Mouse (Mus musculus) kidney, adult 18-20 months (tissue): ENCODE results near the gene Tubb4b.

Experiments used
- DNase-seq: peaks from one replicate; pipeline ENCODE4 v3.0.0; 2021

Gene Tubb4b

DNA sequence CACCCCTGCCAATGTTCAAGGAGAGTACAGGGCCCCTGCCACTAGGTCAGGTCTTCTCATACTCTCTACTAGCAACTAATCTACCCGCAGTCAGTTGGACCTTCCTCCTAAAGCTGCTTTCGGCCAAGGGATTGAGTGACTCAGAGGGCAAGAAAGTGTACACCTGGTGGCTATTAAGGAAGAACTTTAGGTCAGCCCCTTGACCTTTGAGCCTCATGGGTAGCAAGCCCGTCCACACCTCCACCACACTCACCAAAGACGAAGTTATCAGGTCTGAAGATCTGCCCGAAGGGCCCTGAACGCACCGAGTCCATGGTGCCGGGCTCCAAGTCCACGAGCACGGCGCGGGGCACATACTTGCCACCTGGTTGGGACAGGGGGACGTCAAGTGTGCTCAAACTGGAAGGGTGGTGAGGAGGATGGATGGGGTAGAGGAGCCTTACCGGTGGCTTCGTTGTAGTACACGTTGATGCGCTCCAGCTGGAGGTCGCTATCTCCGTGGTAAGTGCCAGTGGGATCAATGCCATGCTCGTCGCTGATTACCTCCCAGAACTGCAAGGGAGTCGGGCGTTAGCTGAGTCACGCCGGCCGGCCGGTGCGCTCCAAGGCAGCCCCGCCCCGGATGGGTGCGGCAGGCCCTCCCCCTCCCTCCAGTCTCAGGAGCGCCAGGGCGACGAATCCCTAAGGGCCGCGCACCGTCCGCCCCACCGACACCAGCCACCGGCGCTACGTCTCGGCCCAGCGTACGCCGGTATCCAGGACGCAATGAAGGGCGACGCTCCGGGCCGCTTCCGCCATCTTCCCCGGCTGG is 616 bp downstream of the Tubb4b start:
- peak; percentile 84 for DNase-seq

DNA sequence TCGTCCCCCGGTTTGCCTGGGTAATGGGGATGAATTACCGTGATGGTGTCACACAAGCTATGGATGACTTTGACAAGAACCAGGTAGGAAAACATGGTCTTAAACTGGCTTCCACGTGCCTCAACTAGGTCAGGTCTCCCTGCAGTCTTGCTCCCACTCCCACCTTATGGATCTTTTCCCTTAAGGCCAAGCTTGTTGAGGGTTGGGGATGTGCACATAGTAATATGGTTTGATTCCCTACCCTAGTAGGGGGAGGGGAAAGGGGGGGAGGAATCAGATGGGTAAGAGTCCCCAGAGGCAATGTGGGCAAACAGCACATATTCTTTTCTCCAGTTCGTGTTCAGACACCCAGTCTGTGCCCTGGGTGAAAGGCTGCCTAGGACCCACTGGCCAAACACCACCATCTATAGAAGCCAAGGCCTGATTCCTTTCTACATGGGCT is 3.1 kb downstream of the Tubb4b start:
- no peak for DNase-seq

DNA sequence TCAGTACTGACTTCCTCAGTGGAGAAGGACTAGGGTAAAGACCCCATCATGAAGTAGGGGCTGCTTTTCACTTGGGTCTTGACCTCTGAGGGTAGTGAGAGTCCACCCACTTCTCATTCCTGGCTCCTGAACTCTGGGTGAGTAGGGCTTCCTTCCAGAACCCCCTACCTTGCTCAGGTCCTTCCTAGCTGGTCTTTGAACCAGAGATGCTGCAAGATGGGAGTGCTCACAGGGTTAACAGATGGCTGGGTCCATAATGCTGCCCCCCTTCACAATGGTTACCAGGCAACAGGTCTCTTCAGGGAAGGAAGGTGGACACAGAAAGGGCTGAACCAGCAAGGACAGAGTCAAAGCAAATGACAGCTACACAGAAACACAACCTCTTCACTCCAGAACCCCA is 6.1 kb downstream of the Tubb4b start, which contains the start of gene Fam166a:
Gene Fam166a, plus strand, starts transcription at position 301 of the 400 bp plus-strand sequence.
- DNase-seq = no peak

DNA sequence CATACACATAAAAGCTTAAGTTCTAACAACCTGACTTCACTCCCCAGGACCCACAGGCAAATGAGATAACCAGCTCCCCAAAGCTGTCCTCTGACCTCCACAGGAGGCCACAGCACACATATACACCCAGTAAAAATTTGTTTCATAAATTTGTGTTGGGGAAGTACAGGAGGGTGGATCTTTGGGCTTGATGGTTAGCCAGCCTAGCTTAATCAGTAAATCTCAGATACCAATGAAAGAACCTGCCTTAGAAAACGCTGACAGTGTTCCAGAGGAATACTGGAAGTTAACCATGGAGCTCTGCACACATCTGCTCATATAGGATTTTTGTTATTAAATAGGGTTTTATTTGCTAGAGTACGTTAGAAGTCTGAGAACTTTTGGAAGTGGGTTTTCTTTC is 6.8 kb downstream of the Tubb4b start:
- no peak for DNase-seq

DNA sequence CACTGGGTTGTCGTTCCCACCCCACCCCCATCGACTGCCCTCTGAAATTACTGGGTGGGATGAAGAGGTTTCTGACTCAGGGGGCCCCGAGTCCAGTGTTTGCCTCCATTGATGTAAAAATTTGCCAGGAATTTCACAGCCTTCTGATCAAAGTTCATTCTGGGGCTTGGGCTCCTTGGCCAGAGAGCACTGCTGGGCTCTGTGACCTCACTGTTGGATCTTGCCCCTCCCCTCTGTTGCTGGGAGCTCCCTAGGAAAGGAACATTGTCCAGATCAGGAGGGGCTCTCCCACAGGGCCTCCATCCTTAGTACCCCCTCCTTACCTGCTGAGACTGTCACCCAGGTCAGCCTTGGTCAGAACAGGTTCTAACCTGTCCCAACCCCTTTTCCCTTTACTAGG is 10.1 kb downstream of the Tubb4b start, which contains the start of gene Stpg3:
Gene Stpg3, minus strand, starts transcription at position 194 of the 400 bp plus-strand sequence.
- no peak for DNase-seq

DNA sequence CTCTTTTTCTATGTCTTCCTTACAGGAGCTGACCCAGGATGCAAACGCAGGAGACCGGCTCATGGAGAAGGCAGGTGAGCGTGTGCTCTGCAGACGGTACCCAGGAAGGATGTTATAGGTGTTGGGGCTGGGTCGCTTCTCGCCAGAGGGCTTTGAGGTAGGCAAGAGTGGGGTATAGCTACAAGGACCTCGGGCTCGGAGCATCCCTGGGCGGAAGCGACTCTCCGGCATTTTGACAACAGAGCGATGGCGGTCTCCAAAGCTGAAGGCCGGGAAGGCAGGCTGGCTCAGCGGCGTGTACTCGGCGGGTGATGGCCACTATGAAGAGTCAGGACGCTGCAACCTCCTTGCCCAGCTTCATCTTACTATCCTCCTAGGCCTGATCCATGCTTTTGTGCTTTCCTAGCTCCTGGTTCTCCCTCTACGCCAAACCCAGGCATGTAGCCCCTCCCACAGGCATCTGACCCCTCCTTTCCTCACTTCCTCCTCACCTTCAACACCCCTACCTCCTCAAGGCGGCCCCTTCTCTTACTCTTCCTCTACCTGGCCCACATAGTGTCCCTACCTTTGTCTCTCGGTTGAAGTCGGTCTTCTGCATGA is 11.1 kb downstream of the Tubb4b start:
- DNase-seq = no peak

DNA sequence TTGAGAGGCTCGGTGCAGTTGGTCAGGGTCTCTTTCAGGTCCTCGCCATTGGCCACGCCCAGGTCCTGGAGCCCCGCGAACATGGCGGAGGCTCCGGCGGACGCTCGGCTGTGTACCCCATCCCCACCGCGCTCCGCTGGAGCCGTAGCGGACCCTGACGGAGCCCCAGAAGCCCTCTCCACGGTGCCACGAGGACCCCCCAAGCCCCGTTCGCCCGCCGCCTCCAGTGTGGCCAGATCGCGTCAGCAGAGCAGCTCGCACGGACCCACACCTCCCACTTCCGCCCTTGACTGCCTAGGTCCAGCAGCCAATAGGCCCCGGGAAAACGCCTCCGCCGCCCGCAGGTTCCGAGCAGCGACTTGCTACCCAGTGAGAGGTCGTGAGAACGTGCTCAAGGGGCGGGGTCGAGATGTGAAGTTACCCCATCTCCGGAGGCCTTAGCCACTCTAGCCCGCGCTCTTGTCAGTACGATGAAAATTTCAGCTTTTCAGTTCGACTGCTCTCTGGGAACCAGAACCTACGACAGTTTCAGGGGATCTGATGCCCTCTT is 13.3 kb downstream of the Tubb4b start, which contains the start of gene Nelfb:
Gene Nelfb, minus strand, starts transcription at position 369 of the 550 bp plus-strand sequence.
- DNase-seq = peak; percentile 92

DNA sequence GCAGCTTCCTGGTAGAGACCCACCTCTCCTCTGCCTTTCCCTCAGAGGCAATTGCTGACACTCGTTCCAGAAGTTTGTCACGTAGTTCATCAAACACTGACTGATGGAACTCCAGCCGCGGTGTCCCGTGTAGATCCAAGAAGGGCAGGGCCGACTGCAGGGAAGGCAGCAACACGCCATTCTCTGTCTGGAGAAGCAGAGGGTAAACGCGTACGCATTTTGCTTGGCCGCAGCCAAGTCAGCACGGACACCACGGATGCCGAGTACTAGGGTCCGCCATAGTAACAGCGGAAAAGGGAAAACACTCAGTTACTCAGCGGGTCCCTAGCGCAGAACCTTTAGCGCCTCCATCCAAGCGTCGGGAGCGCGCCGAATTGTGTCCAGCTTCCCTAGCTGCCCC is 13.8 kb downstream of the Tubb4b start:
- DNase-seq = no peak

DNA sequence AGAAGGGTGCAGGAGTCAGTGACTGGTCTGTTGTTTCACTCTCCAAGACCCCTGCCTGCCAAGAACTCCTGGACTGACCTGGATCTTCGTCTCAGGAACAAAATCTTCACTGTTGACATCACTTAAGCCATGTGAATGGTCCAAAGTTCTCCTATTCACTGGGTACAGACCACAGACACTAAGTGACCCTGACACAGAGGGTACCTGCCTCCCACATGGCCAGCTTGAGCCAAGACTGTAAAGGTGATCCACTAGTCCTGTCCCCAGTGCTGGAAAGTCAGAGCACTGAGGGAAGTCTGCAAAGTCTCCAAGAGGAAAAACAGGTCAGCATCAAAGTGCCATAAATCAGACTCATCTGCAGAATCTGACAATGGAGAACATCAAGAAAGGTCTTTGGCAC is 16.9 kb downstream of the Tubb4b start:
- no peak for DNase-seq

DNA sequence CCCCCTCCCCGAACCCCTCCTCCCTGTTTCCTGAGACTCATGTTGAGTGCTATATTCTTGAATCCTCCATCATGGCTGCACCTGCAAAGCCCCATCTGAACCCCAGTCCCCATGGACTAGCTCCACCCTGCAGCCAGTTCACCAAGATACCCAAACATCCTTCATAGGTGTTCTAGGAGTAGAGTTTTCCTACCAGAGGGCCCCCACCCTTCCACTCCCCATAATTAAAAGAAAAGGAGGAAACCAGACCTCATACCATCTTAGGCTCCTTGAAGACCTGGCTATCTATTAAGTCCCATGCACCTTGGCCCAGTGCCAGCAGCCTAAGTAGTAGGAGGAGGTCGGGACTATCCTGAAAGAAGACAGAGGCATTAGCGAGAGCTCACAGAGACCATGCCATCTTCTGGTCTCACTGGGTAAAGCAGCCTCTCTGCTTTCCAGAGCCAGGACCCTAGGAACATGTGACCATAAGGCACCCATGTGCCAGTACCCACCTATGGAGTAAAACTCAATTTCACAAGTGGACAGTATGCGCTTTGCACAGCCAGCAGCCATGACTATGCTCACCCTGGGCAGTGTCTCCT is 20.8 kb downstream of the Tubb4b start:
- DNase-seq = no peak

DNA sequence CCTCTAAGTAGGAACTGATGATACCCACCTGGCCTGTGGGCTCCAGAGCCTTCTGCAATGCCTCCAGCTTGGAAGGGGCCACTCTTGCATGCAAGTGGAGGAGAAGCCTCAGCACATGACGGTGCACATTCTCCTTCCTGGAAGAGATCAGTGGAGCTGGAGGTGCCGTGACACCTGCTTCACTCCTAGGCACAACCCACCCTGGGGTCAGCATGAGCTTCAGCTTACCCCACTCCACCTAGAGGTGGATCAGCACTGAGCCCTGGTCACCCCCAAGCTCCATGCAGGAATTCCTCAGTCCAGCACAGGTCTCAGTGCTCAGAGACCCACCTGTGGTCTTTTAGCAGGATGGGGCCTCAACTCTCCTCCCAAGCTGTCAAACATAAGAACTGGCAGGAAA is 23.9 kb downstream of the Tubb4b start:
- DNase-seq = no peak

DNA sequence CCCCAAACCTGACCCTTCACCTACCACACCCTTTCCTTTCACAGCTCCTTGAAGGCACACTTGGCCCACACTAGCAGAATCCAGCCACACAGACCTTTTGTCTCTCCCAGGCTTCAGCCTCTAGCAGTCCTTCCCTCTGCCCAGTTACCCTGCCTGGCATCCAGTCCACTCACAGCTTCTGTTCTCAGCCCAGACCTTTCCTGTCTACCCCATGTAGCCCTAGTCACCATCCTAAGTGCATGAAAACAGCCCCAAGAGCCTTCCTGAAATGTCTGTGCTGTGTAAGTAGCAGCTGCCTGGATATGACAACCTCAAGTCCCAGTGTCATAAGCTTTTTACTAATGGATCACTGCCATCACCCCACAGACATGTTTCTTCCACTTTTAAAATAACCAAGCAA is 26.6 kb downstream of the Tubb4b start:
- DNase-seq = no peak

DNA sequence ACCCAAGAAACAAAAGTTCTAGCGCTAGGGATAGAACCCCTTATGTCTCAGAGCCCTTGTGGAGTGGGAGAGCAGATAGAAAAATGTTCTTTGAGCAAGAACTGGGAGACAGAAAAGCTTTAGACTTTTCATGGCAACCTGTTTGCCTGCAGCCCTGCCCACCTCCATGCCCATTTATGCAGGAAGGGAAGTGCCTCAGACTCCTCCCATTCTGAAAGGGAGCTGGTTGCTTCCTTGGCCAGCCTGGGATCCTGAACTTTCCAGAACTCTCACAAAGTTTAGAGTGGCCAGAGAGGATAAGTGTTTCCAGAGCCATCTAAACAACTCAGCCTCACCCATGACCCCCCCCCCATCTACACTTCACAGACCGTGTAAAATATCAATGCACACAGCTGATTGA is 27.3 kb downstream of the Tubb4b start:
- no peak for DNase-seq

DNA sequence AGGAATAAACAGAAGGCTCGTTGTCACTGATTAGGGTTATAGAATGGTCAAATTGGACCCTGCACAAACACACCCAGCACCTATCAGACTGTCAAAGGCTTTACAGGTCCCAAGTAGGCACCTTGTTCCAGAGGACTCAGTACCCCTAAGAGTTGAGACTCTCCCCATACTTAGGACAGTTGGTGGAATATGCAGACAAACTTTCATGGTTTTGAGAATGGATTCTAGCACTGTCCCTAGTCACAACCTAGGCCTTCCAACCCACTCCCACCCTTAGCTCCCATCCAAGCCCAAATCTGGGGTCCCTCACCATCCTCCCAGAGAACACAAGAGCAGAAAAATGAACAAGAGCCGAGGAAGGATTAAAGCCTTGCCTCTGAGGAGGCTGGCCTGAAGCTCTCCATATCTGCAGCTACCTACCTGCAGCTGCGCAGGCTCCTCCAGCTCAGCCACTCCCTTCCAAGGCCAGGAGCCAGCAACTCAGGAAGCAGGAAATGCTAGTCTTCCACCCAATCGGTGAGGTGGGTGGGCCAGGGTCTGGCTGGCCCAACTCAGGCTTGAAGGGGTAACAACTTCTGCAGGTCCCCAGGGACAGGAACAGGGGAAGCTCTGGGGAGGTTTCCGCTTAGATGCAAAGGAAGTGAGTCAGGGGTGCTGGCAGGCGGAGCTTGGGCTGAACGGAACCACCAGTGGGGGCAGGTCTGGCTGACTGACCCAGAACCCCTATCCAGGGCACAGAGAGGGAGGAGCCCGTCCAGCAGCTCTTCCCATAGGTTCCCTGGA is 28.1 kb downstream of the Tubb4b start, which contains the start of gene Tor4a:
Gene Tor4a, minus strand, starts transcription at position 715 of the 783 bp plus-strand sequence.
- peak; percentile 84 for DNase-seq

DNA sequence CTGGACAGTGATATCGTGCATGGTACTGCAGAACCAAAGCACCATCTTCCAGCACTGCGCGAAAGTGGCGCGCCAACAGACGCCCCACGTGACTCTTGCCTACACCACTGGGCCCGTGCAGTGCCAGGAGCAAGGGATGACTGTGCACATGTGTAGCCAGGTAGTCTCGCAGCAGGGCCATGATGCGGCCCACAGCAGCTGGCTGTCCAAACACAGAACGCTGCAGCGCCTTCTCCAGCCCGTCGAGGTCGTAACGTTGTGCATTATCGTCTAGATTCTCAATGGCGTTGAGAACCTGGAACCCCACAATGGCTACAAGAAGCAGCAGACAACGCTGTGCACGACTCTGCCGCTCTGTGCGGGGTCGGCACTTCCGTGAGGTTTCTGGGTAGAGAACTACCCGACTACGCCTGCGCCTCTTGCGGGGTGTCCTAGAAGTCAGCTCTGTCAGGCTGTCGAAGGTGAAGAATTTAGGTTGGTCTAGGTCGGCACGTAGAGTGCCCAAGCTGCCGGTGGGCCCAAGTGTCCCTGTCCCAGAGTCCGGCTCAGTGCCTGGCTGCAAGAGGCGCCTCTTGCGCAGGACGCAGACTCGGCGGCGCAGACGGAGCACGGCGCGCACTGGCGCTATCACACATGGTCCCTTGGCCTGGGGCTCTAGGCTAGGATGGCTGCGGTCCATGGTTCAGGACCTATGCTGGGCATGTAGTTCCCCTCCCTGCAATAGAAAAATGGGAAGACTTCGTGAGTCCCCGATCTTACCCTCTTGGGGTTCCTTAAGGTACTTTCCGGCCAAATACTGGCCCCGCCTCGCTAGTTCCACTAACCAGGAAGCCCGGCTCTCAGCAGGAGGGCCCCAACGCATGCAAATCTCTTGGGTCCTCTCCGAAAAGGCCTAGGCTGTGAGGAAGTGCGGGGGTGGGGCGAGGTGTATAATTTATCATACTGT is 29.0 kb downstream of the Tubb4b start:
- peak; percentile 79 for DNase-seq

DNA sequence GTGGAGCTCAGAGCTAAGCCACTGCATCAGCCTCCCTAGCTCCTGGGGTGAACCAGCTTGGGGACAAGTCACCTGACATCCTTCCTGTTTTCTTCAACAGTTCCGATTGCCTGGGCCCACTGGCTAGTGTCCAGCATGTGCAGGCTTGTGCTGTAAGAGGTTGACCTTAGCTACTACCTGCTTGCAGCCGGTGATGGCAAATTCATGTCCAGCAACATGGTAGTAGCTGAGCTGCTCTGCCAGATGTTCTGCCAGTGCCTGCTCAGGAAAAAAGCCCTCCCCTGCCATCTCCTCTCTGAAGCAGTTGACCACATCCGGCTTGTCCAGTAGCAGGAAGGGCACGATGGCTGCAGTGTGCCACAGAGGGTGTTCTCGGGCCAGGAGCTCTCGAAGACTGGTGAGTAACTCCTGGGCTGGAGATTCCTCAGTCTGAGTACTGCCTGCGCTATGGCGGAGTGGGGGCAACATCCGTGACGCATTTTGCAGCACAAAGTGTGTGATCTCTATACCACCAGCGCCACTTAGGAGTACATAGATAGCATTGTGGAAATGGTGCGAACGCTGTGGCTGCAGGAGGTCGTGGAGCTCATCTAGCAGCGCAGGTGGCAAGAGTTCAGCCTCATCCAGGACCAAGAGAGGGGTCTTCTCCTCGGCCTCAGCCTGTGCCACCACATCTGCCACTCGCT is 29.9 kb downstream of the Tubb4b start:
- no peak for DNase-seq

DNA sequence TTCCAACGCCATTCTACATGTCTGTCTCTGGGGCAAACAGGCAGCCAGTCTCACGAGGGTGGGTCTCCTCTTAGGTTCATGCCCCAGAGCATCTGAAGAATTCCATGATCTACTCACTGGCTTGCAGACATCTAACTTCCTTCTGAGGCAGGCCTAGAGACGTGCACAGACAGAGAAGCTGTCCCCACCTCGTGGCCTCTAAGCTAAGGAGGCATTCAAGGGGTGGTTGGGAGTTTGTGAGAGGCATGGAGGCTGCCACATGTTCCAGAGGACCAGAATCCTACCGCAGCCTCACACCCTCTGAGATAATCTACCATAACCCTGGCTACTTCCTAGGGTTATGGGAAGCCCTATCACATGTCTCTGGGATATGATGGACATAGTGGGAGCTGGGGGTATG is 30.5 kb downstream of the Tubb4b start:
- DNase-seq = no peak

DNA sequence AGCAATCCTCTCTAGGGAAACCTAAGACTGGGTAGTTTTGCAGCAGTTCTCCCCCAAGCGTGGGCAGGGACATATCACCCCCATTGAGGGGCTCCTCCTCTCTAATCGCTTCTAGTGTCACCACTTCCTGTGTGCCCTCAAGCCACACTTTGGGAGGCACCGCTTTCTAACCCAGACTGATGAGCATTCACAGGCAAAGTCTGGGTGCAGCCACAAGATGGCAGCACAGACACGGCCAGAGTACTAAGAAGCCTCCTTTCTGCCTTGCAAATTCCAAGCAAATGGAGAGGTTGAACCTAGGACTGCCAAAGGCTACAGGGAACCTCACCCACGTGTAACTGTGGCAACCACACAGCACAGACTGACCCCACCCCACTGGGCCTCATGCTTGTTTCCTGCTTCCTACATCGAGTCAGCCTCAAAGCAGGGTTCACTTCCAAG is 31.2 kb downstream of the Tubb4b start:
- peak; percentile 88 for DNase-seq

DNA sequence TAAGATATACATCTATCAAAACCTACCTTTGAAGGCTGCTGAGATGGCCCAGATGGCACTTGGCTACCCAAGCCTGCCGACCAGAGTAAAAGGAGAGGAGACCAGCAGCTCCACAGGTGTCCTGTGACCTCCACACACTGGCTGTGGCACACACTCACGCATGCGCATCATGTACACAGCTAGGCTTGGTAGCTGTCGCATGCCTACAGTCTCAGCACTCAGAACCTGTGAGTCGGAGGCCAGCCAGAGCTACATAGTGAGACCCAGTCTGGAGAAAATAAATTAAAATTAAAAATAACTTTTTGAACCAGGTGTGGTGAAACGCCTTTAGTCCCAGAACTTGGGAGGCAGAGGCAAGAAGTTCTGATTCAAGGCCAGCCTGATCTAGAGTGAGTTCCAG is 36.7 kb downstream of the Tubb4b start:
- DNase-seq = no peak

DNA sequence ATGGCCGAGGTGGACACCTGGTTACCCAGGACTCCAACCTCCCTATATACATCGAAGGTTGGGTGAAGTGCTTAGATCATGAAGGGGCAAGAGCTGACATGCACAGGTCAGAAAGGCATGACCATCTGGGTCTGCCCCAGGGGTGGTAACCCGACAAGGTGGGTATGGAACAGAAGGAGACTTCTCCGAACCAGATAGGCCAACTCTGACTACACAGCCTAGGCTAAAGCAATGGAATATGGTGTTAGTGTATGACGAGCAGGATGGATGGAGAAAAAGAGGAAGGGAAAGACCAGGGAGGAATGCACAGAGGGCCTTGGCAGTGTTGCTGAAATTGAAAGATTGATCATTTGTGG is 37.9 kb downstream of the Tubb4b start:
- no peak for DNase-seq
